Mouse (Mus musculus) cerebellum, postnatal 14 days (tissue): ENCODE measurements around the gene Pgls.
A peak's percentile ranks its signal among the peaks of the same experiment; 100 is the strongest.

Experiments
- DNase-seq, 2 experiments: peaks; one replicate each; pipeline ENCODE4 v3.0.0; 2021; ENCODE audit warnings: mixed read lengths in 2 of 2

Gene Pgls

DNA sequence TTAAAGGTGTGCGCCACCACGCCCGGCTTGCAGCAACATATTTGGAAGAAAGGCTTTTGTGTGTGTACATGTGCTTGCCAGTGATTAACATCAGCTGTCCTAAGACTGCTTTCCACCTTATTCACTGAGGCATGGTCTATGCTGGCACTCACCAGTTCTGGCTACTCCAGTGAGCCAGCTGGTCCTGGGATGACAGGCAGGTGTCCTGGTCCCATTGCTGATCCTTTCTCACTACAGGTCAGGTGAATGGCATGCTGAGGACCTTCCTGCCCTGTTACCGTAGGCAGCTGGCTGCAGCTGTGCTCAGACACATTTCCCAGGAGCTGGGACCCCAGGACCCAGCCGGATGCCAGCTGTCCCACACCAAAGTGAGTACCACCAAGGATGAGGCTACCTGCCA lies 6.9 kb downstream of the Pgls start:
- DNase-seq = peak in 1 of 2 experiments; percentile 41

DNA sequence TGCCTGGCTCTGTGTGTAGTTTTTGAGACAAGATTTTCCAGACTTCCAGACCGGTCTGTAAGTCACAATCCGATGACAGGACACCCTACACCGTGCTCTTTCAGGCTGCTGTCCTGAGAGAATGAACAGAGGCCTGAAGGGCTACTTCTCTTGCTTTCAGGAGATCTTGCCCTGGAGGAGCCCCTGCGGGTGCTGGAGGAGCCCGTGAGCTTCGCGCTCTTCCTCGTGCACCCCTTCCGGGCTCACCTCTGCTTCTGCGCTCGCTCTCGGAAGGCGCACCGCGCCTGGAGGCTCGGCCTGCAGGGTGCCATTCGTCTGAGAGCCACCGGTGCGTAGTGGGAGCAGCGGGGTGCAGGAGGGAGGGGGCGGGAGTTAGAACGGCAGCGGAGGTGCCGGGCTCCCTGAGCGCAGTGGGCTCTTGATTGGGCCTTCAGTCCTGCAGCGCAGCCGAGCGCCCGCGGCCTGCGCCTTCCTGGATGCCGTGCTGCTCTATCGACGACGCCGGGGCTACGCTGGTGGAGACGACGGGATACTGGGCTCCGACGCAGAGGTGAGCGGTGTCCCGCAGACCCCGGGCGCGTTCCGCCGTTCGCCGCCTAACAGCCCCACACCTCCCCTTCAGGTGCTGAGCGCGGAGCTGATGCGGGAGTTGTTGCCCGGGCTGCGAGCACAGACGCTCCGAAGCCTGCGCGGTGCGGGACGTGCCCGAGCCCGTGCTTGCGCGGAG lies 10.1 kb downstream of the Pgls start:
- DNase-seq = no peak

DNA sequence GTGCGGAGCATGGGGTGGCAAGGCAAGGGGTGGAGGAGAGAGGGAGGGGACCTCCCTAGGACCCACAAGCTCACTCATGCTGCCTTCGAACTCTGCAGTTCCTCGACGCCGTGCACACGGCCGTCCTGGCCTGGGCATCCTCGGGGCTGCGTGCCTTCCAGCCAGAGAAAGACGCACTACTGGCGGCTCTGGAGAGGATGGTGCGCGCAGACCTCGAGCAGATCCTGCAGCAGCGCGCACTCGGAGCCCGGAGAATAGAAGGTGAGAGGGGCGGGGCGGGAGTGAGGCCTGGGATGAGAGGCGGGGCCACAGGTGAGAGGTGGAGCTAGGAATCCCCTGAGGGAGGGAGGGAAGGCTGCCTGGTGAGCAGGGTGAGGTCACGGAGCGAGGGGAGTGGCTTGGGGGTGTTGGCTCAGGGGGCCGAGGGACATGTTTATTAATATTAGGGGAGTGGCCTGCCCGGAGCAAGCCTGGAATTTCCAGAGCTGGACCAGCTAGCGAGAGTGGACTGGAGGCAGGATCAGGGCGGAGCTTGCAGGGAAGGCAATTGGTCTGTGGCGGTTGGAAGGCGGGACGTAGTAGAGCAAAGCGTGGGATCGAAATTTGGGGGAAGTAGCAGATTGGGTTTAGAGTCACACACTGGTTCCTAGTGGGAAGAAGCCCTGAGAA lies 10.8 kb downstream of the Pgls start:
- peak; percentile 38 to 61 for DNase-seq

DNA sequence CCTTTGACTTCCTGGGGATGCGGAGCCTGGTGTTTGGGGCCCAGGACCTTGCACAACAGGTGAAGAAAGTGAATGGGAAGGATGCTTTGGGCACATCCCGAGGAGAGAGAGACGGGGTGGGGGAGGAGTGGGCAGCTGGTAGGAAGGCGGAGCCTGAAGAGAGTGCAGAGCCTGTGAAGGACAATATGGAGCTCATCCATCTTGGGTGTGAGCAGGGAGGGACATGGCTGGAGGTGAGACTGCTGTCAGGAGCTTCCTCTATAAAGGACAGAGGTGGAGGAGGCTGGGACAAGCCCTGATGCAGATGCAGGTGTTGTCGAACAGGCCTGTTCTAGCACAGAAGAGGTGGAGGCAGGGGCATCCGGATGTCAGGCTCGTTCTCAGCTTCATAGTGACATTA lies 12.0 kb downstream of the Pgls start:
- DNase-seq = no peak

DNA sequence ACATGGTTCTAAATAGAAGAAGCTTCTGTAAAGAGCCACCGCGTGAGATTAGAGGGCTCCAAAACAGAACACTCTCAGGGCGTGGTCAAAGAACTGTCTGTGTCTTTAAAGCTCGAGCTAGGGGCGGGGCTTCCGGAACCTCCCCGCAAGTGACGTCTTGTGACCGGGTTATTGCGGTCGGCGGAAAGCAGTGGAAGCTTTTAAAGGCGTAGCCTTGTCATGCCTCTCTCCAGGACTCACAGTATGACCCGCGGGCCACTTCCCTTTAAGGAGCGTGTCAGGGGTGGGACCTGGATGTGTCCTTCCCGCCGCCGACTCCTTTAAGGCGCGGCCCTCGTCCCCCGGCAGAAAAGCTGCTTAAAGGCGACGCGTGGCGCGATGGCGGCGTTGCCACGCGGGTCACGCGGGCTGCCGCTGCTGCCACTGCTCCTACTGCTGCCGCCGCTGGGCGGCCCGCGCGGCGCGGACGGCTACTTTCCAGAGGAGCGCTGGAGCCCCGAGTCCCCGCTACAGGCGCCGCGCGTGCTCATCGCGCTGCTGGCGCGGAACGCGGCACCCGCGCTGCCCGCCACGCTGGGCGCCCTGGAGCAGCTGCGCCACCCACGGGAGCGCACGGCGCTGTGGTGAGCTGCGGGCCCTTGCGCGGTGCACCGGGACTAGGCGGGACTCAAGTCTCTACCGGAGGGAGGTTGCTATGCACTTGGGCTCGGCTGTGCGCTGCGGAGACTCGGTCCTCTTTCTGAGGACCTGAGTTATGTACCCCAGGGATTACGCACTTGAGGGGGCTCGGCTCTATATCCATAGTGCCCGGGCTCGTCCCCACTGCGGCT lies 19.1 kb downstream of the Pgls start, which contains the start of gene Colgalt1:
Colgalt1 (plus strand) TSS at position 177 of the 830 bp plus-strand sequence.
- DNase-seq = peak; percentile 95 to 97

DNA sequence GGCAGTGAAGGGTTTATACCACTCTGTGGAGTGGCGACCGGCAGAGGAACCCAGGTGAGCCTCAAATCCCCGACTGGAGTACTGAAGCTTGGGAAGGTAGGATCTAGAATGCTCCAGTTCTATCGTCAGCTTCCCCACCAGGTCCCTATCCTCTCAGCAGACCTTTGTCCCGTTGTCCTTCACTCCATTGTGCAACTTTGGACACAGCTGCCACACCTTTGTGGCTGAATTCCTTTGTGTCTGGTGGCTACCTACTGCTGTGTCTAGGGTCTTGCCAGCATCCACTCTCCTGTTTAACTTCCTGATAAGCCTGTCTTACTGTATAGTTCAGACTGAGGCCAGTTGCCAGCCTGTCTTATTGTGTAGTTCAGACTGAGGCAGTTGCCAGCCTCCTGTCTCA lies 20.2 kb downstream of the Pgls start:
- no peak for DNase-seq

DNA sequence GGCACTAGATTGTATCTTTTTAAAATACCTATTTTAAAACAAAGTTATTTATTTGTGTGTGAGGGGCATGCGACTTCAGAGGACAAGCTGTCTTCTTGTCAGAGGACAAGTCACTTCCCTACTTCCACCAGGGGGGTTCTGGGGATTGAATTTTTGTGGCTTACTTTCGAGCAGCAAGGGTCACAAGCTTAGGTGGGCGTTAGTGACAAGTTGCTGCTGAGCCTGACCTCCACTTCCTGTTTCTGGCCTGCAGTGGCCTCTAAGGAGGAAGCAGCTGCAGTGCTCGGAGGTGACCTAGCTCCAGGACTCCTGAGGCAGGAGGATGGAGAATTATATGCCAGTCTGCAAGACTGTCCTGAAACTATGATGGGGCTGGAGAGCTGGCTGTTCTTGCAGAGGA lies 21.4 kb downstream of the Pgls start:
- no peak for DNase-seq

DNA sequence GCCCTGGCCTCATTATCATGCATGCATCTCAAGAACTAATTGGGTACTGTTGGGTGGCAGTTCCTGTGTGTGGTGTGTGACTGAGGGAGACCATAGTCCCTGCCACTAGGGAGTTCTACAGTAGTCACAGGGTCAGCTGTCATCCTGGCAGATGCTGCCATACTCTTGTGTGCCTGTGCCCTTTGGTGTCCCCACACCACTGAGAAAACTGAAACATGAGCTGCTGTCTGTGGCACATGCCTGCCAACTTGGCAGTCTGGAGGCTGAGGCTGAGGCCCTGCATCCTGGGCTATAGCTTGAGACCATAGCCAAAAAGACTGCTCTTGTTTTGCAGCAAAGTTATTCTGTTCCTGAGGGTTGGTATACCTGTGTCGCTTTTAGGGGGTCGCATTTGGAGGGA lies 27.8 kb downstream of the Pgls start:
- DNase-seq = no peak

DNA sequence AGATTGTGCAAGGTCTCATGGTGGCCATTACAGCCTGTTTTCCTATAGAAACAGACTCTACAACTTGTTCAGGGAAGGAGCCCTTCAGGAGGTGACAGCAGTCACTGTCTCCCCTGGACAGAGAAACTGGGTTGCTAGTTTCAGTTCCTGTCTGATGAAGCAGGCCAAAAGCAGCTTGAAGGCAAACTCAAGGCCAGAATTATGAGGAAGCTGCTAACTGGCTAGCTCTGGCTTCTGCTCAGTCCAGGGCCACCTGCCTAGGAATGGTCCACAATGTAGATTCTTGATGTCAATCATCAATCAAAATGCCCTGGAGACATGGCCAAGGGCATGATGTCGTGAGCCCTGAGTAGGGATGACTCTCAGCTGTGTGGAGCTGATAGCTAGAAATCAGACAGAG lies 33.1 kb downstream of the Pgls start:
- peak in 1 of 2 experiments; percentile 19 for DNase-seq

DNA sequence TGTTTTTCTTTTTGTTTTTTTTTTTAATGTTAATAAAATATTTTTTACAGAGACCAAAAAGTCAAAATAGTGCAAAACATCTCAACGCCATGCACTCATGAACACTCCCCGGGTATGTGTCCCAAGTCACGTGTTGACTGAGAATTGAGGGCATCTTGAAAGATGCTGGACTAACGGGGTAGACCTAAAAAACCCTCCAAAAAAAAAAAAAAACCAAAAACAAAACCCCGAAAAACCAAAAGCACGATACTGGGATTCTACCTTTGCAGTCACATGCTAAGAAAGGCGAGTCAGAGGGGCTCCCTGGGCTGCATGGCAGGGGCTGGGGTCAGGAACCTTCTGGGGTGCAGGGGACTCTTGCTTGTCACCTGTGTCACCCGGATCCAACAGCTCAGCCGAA lies 34.8 kb downstream of the Pgls start:
- DNase-seq = peak in 1 of 2 experiments; percentile 17

DNA sequence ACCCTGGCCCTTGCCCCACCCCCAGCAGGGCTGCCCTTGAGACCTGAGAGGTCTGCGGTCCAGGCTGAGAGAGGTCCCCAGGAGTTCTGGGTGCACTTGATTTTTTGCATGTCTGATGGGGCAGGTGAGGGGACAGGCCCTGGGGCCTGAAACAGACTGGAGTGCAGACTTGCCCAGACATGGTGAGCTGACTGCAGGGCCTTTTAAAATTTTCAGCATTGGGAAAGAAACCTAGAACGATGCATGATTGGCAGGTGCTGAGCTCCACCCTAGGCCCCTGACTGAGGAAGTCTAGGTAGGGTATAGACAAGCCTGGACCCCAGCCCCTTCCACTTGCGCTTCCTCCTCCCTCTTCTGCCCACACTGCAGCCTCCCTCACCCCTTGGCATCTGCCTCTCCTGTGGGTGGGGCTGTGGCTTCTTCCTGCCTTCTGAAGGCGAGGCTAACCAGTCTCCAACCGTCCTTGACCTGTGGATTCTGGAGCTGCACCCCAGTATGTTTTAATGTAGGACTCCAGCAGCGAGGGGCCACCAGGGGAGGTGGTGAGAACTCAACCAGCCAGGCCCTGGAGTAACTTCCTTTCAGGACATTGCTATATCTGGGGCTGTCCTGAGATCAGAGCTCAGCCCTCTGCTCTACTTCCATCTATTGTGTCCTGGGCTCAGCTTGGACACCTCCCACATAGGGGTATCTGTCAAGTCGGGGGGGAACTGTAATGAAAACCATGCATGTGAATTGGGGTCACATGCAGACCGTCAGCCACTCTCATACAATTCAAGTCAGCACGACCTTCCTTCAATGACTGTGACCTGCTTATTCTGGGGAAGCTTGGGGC lies 35.5 kb downstream of the Pgls start:
- DNase-seq = peak in 1 of 2 experiments; percentile 27

DNA sequence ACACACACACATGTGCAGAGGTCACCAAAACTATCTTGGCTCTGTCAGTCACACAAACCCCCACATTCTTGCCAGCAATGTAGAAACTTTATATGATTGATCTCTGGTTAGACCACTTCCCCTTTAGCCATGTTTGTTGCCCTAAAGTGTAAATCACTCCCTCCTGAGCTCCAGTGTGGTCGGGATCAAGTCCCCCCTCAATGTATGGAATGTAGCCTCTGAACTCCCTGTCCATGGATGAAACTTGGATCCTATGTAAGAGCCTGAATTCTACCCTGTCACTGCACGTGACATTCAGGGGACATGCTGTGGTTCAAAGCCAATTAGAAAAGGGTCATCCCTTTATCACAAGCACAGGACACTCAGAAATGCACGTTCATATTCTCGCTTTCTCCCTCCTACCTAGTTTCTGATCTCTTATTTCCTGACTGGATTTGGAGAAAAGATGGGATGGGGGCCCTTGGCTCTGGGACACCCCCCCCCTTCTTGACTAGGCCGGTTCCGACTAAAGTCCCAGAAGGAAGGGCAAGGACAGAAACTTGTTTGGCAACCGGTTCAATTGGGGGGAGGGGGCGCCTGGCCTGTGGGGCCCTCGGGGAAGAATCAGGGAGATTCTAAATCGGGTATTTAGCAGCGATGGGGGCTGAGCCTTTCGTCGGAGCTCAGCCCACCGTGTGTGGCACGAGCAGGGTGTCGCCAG lies 36.6 kb downstream of the Pgls start:
- DNase-seq = peak in 1 of 2 experiments; percentile 49

DNA sequence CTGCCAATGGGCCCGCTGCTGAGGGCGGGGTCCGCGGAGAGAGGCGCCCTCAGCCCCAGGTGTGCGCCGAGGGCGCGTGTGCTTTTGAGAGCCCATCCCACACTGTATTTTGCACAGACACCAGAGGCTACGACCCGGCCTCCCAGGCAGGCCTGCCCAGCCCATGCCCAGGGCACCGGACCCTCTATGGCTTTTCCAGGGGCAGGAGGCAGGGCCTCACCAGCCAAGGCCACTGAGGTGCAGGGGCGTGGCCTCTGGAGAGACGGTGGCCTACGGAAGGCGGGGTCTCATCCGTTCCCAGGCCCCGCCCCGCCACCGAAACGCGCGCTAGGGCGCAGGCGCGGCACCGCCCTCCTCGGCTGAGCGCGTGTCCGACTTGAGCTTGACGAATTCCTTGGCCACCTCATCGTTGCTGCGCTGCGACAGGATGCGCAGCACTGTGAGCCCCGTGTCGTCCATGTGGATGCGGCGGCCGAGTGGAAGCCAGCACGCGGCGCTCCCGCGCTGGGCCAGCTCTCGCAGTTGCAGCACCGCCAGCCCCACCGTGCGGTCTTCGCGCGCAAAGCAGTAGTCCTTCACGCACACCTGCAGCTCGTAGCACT lies 37.2 kb downstream of the Pgls start:
- peak; percentile 93 to 94 for DNase-seq

DNA sequence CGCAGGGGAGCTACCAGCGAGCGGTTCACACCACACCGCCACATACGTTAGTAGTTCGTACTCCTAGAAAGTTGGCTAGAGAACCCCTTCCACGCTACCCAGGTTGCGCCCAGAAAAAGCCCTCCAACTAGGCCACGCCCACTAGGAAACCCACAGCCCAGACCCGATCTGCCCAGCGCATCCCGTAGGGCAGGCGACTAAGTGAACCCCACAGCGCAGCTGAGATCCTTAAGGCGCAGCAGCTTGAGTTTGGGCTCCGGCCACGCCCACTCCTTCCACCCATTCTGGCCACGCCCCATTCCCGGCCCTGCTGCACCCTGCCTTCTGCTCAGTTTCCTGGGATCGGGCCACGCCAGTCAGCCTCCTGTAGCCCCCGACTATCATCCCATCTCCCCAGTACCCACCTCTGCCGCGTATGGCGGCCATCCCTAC lies 37.8 kb downstream of the Pgls start:
- DNase-seq = peak; percentile 52 to 59

DNA sequence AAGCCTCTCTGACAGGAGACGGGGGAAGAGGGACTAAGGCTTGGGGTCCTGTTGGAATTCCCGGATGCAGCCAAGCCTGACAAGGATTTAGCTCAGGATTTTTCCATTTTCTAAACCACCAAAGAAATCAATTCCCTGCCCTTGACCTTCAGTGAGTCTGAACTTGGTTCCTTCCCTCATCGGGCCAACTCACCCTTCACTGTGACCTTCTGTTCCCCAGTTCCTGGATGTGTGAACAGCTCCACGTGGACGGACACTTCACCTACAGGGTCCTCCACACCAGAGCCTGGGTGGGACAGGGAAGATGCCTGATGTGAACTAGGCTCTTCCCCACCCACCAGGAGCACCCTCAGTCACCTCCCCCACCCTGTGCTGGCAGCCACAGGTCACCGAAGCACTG lies 38.8 kb downstream of the Pgls start:
- DNase-seq = no peak

DNA sequence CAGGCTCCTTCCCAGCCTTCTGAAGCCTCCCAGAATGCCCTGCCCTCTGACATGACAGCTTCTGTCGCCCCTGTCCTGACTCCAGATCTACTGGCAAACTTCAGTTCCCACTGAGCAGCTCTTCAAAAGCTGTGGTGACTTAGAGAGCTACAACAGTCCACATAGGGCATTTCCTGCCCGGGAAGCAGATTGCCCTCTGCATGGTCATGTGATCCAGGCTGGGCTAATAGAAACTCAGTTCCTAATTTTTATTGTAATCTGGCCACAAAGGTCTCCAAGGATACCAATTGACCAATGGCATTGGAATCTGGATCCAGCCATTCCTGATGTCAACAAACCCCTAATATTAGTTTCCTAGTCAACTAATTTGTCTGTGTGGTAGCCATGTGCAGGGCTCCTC lies 39.9 kb downstream of the Pgls start:
- DNase-seq = no peak

DNA sequence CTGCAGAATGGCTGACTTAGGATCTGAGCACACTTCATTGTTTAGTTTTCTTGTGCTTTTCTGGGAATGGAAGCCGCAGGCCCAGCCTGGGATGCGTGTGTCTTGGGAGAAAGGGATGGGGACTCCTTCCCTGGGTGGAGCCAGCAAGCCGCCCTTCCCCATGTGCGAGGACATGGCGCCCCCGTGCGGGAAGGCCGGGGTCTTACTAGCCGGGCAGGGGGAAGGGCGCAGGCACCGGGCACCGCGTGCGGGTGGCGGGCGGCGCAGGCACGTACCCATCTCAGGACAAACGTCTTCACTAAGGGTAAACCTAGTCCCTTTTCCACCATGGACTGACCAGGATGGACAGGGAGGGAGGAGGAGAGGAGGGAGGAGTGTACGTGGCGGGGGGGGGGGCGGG lies 41.2 kb downstream of the Pgls start:
- DNase-seq = peak; percentile 44 to 65

DNA sequence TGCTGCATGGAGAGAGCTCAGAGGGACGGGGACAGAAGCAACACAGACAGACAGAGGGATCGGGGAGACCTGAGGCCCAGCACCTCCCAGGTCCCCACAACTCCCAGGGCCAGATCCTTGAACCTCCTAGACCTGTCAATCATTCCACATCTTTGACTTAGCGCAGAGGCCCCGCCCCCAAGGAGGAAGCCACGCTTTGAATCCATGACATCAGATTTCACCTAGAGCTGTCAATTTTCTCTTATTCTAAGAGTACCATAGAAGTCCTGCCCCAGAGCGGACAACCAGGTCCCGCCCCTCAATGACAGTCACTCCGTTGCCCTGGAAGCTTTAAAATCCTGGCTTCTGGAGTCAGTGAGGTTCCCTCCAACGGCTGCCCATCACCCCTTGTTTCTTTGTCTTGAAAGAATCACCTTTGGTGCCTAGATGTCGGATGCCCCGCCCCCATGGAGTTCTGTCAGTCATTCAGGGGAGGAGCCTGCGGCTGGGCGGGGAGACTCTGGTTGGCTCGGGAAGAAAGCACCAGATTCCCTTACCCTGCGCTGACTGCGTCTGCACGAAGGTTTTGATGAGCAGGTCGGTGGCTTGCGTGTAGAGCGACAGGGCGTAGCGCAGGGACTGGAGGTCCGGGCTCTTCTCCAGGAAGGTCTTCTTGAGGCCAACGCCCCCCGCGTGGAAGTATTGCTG lies 42.1 kb downstream of the Pgls start:
- DNase-seq = peak; percentile 50 to 65

DNA sequence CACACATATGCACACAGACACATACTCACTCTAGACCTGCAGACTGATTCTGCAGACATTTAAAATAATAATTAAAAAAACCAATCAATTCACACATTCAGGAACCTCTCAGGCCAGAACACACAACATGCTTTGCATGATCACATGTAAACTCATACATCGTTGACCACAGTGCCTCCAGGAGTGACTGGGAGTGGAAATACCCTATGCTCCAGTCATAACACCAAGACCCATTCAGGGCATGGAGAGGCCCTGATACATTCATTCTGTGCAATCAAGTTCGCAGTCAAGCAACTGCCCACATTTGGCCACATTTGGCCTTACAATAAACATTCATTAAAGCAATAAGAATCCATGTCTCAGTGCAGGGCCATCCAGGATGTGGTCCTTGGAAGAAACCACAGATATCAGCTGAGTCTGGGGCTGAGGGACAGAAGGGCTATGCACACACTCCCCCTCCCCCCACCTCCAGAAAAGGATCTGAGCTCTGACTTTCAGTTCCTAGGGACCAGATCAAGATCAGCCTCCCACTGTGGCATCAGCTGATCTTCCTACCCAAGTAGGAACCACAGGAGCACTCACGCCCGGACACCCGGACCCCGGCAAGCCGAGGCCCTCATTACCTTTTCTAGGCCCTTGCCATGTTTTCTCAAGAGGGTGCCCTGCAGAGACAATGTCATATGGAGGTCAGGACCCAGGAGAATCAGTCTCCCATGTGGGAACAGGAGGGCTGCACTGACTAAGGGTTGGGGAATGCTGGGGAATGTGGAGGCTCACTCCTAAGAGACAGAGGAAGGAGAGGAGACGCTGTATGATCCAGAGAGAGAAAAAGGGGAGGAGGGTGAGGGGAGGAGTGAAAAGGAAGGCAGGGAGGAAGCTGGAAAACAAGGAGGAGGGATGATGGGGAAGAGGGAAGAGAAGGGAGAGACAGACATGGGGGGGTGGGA lies 45.4 kb downstream of the Pgls start:
- no peak for DNase-seq

DNA sequence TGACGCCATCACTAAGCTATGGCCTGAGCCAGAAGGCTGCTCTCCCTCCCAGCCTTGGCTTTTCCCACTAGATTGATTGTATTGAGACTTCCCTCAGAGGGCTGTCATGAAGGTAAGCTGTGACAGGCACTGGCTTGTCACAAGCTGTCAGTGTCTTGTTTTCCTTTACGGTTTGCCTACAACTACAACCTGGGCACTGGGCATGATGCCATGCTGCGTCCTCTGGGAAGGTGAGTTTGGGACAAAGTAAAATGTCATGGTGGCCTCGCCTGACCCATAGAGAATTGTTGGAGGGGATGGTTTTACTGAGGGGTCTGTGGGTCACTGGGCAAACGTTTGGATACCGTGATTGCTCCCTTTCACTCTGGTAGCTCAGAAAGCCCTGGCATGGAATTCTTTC lies 46.3 kb downstream of the Pgls start:
- DNase-seq = peak in 1 of 2 experiments; percentile 41
